In genomic region chr1:40726051-40726450, GRCm38 (mm10) we compare ENCODE assay signal across 26 mouse cellular contexts. TPM values are rescaled to one million over a fixed set of nuclear protein-coding genes. Genes with fewer than 3 reads are reported as not detected.
DNase-seq lines count a peak whose midpoint lies in the region; ATAC-seq and TF ChIP-seq lines count a peak whose summit lies in the region.
"Had no signal": no experiment of that assay in that cellular context is flagged by ENCODE, and none has a peak within 500 bp of the region (broad histone marks: within the 10 kb centered on the region; RNA-seq: fewer than 3 reads in every experiment).

No protein-coding gene starts in this region.

- no peak overlapping the region for H3K4me2 ChIP-seq in hindbrain, embryonic 13.5 days
- H3K4me2 ChIP-seq: embryonic facial prominence, embryonic 13.5 days; embryonic facial prominence, embryonic 15.5 days; forebrain, embryonic 13.5 days; forebrain, embryonic 15.5 days had no signal

- no peaks in the 10 kb centered on the region for H3K9me3 ChIP-seq in hindbrain, embryonic 13.5 days
- H3K9me3 ChIP-seq: embryonic facial prominence, embryonic 13.5 days; embryonic facial prominence, embryonic 15.5 days; forebrain, embryonic 10.5 days; forebrain, embryonic 13.5 days; forebrain, embryonic 15.5 days had no signal

- peak; percentile 63 for DNase-seq in gastrocnemius, adult 18-20 months (ENCODE audit: low spot score)
- no peak for DNase-seq in gastrocnemius, postnatal 4 days (ENCODE audit: low spot score in 2 of 2)
- peak; percentile 33 for DNase-seq in gastrocnemius, postnatal 25 days
- no peak for DNase-seq in gastrocnemius, postnatal 10 days
- DNase-seq in R1 (ENCODE audit: low read depth, low spot score): peak; percentile 6
- peak; percentile 30 for DNase-seq in brain, embryonic 14.5 days (ENCODE audit: low read depth)
- DNase-seq in kidney, postnatal 36 days: no peak
- DNase-seq: adrenal gland, adult 8-10 months; adrenal gland, postnatal 14 days; adrenal gland, postnatal 36 days; cerebellum, adult 11 months; cerebellum, adult 18-20 months; cerebellum, adult 8-10 months; cerebellum, adult 9-11 months; cerebellum, postnatal 14 days; cerebellum, postnatal 36 days; embryo, embryonic 11 days had no signal

- no peak for TF ChIP-seq CTCF in brain, embryonic 14.5 days (IDR thresholded peaks at IDR 0.05; ENCODE audit: borderline replicate concordance, extremely low read depth, insufficient read depth, insufficient read length)

- H3K27ac ChIP-seq in hindbrain, embryonic 13.5 days: no peak overlapping the region
- H3K27ac ChIP-seq: embryonic facial prominence, embryonic 13.5 days; embryonic facial prominence, embryonic 15.5 days; forebrain, embryonic 10.5 days; forebrain, embryonic 13.5 days; forebrain, embryonic 15.5 days had no signal

- H3K4me3 ChIP-seq in hindbrain, embryonic 13.5 days: no peak overlapping the region
- H3K4me3 ChIP-seq: embryonic facial prominence, embryonic 13.5 days; embryonic facial prominence, embryonic 15.5 days; erythroblast, embryonic 14.5 days; forebrain, embryonic 10.5 days; forebrain, embryonic 13.5 days; forebrain, embryonic 15.5 days had no signal

- no peaks in the 10 kb centered on the region for H3K27me3 ChIP-seq in hindbrain, embryonic 13.5 days
- H3K27me3 ChIP-seq: embryonic facial prominence, embryonic 13.5 days; embryonic facial prominence, embryonic 15.5 days; forebrain, embryonic 13.5 days; forebrain, embryonic 15.5 days had no signal

- TF ChIP-seq POLR2A in brain, embryonic 14.5 days (IDR thresholded peaks at IDR 0.05; ENCODE audit: borderline replicate concordance, extremely low read depth, insufficient read depth, insufficient read length, poor library complexity, severe bottlenecking): no peak

- 90% methylated on average over 10 of the region's 10 CpGs for WGBS in hindbrain, embryonic 13.5 days

- no peak overlapping the region for H3K9ac ChIP-seq in hindbrain, embryonic 13.5 days
- H3K9ac ChIP-seq: embryonic facial prominence, embryonic 13.5 days; embryonic facial prominence, embryonic 15.5 days; forebrain, embryonic 13.5 days; forebrain, embryonic 15.5 days had no signal

- H3K4me1 ChIP-seq in hindbrain, embryonic 13.5 days (replicated peaks): no peaks in the 10 kb centered on the region
- H3K4me1 ChIP-seq: embryonic facial prominence, embryonic 13.5 days; embryonic facial prominence, embryonic 15.5 days; forebrain, embryonic 13.5 days; forebrain, embryonic 15.5 days had no signal

- ATAC-seq in hindbrain, embryonic 13.5 days (ENCODE audit: low FRiP score): no peak
- ATAC-seq: activated CD4-positive, CD25-positive, alpha-beta regulatory T cell, adult 4 months; forebrain, embryonic 13.5 days; forebrain, embryonic 15.5 days had no signal

- no peaks in the 10 kb centered on the region for H3K36me3 ChIP-seq in hindbrain, embryonic 13.5 days
- H3K36me3 ChIP-seq: embryonic facial prominence, embryonic 13.5 days; embryonic facial prominence, embryonic 15.5 days; forebrain, embryonic 10.5 days; forebrain, embryonic 15.5 days had no signal

RNA-seq across cellular contexts. Expression of gene Slc9a2, which starts 45.7 kb away (rescaled TPM):
- 10 to 100 TPM; 17.9 to 25.5 TPM for total RNA-seq in gastrocnemius, adult 18-20 months (2021)
- 10 to 100 TPM; 18.4 to 21.5 TPM for total RNA-seq in gastrocnemius, postnatal 4 days (2021)
- total RNA-seq in gastrocnemius, postnatal 25 days (2021): 10 to 100 TPM; 17.9 to 25.7 TPM
- total RNA-seq in gastrocnemius, postnatal 10 days (2021): 10 to 100 TPM; 20.7 to 20.9 TPM
- polyA plus RNA-seq in brain, embryonic 14.5 days (2012; rRNA removed): 0.26 and 0.38 TPM in 2 replicates
- polyA plus RNA-seq in hindbrain, embryonic 13.5 days (2015; fragmentation: Nextera tagmentation; extraction: Ambion mirVana): not detected in 2 replicates
- total RNA-seq: adrenal gland, postnatal 14 days; MEL had no signal
- polyA plus RNA-seq: activated CD4-positive, CD25-positive, alpha-beta regulatory T cell, adult 4 months; erythroblast, embryonic 14.5 days; forebrain, embryonic 10.5 days had no signal

Comparison
In these comparisons a context has a peak if more than half of its experiments do, and no peak if none do; other contexts are left out.
1. DNase-seq: peak in gastrocnemius, adult 18-20 months (single experiment), gastrocnemius, postnatal 25 days (single experiment), R1 (single experiment) and brain, embryonic 14.5 days (single experiment); none in gastrocnemius, postnatal 4 days (0 of 2), gastrocnemius, postnatal 10 days (single experiment) and kidney, postnatal 36 days (0 of 2).